Mouse (Mus musculus) liver, adult 2 months (tissue): Measurements from ENCODE around the gene Filip1. TPM values are rescaled to one million over a fixed set of nuclear protein-coding genes. Genes with fewer than 3 reads are reported as not detected.

Source experiments
- DNase-seq: peaks from one replicate; pipeline ENCODE4 v3.0.0-alpha.2; 2011; ENCODE audit warnings: low read depth, low spot score; ENCODE audit errors: extremely low read depth
- H3K27ac ChIP-seq: fragments of 200-500 bp; replicated peaks from 2 replicates; pipeline ENCODE4 v1.5.1; 2012; ENCODE audit warnings: low read depth, mild to moderate bottlenecking, control low read depth, inconsistent platforms, low read length; ENCODE audit not compliant: insufficient read depth
- H3K27me3 ChIP-seq: fragments of 200-500 bp; 2 replicates; pipeline ENCODE4 v1.6.1; 2012; ENCODE audit warnings: mild to moderate bottlenecking, moderate library complexity, low read length, inconsistent platforms; ENCODE audit not compliant: control insufficient read depth, insufficient read depth
- H3K36me3 ChIP-seq: fragments of 200-500 bp; 2 replicates; pipeline ENCODE4 v1.6.1; 2012; ENCODE audit warnings: low read length, inconsistent platforms; ENCODE audit not compliant: control insufficient read depth, insufficient read depth
- H3K4me1 ChIP-seq: fragments of 200-500 bp; 2 replicates; pipeline ENCODE4 v1.6.1; 2011; ENCODE audit warnings: low read length; ENCODE audit not compliant: control insufficient read depth, insufficient read depth
- H3K4me3 ChIP-seq: fragments of 200-500 bp; 2 replicates; pipeline ENCODE4 v1.5.1; 2011; ENCODE audit warnings: low read depth, mild to moderate bottlenecking, control low read depth, low read length, moderate library complexity; ENCODE audit not compliant: insufficient read depth
- H3K79me2 ChIP-seq: fragments of 200-500 bp; 2 replicates; pipeline ENCODE4 v1.6.1; 2012; ENCODE audit warnings: inconsistent platforms, mild to moderate bottlenecking, low read length, moderate library complexity; ENCODE audit not compliant: control insufficient read depth, insufficient read depth
- H3K9ac ChIP-seq: fragments of 200-500 bp; 2 replicates; pipeline ENCODE4 v1.6.1; 2012; ENCODE audit warnings: low read depth, mild to moderate bottlenecking, control low read depth, inconsistent platforms, low read length
- CTCF ChIP-seq: fragments of 200-500 bp; IDR thresholded peaks from 2 replicates; pipeline ENCODE4 v1.5.1; 2011; ENCODE audit warnings: low read depth, low read length, control low read depth
- POLR2A ChIP-seq: fragments of 200-500 bp; IDR thresholded peaks from 2 replicates; pipeline ENCODE4 v1.6.1; 2011; ENCODE audit warnings: low read length, control low read depth; ENCODE audit not compliant: insufficient read depth; ENCODE audit errors: extremely low read depth
- WGBS: fragments of 180-500 bp; shearing (Covaris S2); methylation state at CpG from one replicate; pipeline ENCODE4 v1.1.7; 2018; 5-methylcytosine and 5-hydroxymethylcytosine counted together
- polyA plus RNA-seq: library from polyadenylated mRNA; depleted of rRNA; stranded (reverse); fragments of >200 nt; gene quantifications from 2 replicates; pipeline ENCODE4 v1.2.3, GENCODE M21; 2012; rRNA removed
- total RNA-seq: library from RNA; depleted of rRNA; stranded (reverse); fragments of >200 nt; gene quantifications from 2 replicates; pipeline ENCODE4 v1.2.3, GENCODE M21; 2014; rRNA removed

Filip1 gene
- total and polyA plus RNA-seq, 2 experiments = 0.10 to 1.2 TPM

GRCm38 (mm10) chr9:79766991-79767545 lies 245.6 kb downstream of the Filip1 start:
- Histone ChIP-seq H3K36me3 (peaks cover 22% of the 10 kb centered on the region), H3K4me1 (no peaks in the 10 kb centered on the region; the same call in 1 of the 2 replicates), H3K9ac (no peak overlapping the region), H3K27ac (no peak overlapping the region), H3K27me3 (no peaks in the 10 kb centered on the region), H3K4me3 (no peak overlapping the region), H3K79me2 (no peaks in the 10 kb centered on the region; the same call in 1 of the 2 replicates)
- 70% methylated on average over 5 of the region's 5 CpGs for WGBS
- no peak for TF ChIP-seq CTCF
- TF ChIP-seq POLR2A = no peak
- no peak for DNase-seq

- Histone ChIP-seq H3K79me2 (no peaks in the 10 kb centered on the region), H3K27ac (no peak overlapping the region), H3K9ac (no peak overlapping the region), H3K36me3 (peaks cover 8% of the 10 kb centered on the region), H3K27me3 (no peaks in the 10 kb centered on the region), H3K4me3 (no peak overlapping the region), H3K4me1 (no peaks in the 10 kb centered on the region; the same call in 1 of the 2 replicates)
- TF ChIP-seq POLR2A (no peak), CTCF (no peak)
- 65% methylated on average over 4 of the region's 4 CpGs for WGBS
- no peak for DNase-seq
Observed at GRCm38 (mm10) chr9:79765329-79765728, 247.3 kb downstream of the Filip1 start.

Other genes with a start within 250 kb of the Filip1 start
- 150 and 156 TPM in 2 replicates for gene Tmem30a, start 219.3 kb downstream of the Filip1 start, total RNA-seq
- gene Tmem30a, start 219.3 kb downstream of the Filip1 start, polyA plus RNA-seq = 54.0 and 58.9 TPM in 2 replicates
- gene Senp6, start 54.1 kb upstream of the Filip1 start, total RNA-seq = 44.0 and 44.8 TPM in 2 replicates
- 6.7 and 7.8 TPM in 2 replicates for gene Senp6, start 54.1 kb upstream of the Filip1 start, polyA plus RNA-seq
- gene Myo6, start 152.2 kb upstream of the Filip1 start, total RNA-seq = 31.0 and 31.7 TPM in 2 replicates
- gene Myo6, start 152.2 kb upstream of the Filip1 start, polyA plus RNA-seq = 8.2 and 12.4 TPM in 2 replicates